Mouse (Mus musculus): ENCODE results near the gene Prpf19. TPM values are rescaled to one million over a fixed set of nuclear protein-coding genes. Genes with fewer than 3 reads are reported as not detected.

The Prpf19 gene
- total RNA-seq, 2 experiments from 2014 or later: 191 to 208 TPM

DNA sequence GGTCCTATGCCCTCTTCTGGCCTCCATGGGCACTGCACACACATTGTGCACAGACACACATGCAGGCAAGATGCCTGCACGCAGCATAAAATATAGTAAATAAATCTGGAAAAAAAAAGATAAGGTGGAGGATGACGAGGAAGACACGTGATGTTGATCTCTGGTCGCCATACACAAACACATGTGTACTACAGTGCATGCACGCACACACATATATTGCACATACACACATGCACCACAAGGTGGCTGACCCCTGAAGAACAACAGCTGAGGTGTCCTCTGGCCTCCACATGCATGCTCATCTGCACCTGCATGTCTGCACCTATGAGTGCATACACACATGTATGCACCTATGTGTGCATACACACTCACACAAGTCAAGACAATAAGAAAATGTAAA, 41.0 kb downstream of the Prpf19 start:
- DNase-seq (ENCODE audit: low spot score in 2 of 2): no peak

DNA sequence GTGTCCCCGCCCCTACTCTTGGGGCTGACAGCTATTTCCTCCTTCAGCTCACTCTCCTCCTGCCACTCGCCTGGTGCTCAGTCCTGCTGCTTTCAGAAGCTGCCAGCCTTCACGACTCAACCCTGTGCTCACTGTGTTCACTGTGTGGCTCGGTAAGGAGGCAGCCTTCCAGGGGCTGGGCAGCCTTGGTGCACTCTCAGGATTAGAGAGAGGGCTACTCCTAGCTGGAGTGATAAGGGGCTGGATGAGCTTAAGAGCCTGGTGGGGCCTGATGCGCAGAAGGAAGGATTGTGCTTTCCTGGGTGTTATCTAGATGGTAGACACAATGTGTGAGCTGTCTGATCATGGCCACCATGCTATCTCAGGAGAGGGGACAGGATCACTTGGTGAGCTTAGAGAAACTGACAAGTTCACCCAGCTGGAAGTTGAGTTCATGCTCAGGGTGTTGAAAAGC, 42.1 kb downstream of the Prpf19 start, which contains the start of gene Ptgdr2:
Gene Ptgdr2 (plus strand): TSS at position 51 of the 454 bp plus-strand sequence.
- DNase-seq (ENCODE audit: low spot score in 2 of 2): no peak

DNA sequence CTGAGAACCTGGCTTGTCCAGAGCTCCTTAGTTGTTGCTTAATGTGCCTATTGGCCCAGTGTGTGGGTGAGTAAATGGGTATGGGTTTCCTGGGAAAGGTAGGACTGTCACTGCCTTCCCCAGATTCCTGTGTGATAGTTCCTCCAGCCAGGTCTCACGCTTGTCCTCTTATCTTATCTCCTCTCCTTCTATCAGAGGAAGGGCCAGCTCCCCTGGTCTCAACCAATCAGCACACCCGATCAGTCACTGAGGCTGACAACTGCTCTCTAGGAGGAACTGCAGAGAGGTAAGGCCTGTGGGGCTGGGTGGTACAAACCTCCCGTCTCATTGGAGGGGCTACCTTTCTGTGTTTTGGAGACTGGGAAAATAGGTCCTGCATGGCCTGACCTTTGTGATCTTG, 43.7 kb downstream of the Prpf19 start:
- no peak for DNase-seq (ENCODE audit: low spot score in 2 of 2)

DNA sequence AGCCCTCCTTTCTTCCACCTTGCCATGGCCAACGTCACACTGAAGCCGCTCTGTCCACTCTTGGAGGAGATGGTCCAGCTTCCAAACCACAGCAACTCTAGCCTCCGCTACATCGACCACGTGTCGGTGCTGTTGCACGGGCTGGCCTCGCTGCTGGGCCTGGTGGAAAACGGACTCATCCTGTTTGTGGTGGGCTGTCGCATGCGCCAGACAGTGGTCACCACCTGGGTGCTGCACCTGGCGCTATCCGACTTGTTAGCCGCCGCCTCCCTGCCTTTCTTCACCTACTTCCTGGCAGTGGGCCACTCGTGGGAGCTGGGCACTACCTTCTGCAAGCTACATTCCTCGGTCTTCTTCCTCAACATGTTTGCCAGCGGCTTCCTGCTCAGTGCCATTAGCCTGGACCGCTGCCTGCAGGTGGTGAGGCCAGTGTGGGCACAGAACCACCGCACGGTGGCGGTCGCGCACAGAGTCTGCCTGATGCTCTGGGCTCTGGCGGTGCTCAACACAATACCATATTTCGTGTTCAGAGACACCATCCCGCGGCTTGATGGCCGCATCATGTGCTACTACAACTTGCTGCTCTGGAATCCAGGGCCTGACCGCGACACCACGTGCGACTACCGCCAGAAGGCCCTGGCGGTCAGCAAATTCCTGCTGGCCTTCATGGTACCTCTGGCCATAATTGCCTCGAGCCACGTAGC, 45.2 kb downstream of the Prpf19 start:
- DNase-seq (ENCODE audit: low spot score in 2 of 2): peak; percentile 72 to 85

DNA sequence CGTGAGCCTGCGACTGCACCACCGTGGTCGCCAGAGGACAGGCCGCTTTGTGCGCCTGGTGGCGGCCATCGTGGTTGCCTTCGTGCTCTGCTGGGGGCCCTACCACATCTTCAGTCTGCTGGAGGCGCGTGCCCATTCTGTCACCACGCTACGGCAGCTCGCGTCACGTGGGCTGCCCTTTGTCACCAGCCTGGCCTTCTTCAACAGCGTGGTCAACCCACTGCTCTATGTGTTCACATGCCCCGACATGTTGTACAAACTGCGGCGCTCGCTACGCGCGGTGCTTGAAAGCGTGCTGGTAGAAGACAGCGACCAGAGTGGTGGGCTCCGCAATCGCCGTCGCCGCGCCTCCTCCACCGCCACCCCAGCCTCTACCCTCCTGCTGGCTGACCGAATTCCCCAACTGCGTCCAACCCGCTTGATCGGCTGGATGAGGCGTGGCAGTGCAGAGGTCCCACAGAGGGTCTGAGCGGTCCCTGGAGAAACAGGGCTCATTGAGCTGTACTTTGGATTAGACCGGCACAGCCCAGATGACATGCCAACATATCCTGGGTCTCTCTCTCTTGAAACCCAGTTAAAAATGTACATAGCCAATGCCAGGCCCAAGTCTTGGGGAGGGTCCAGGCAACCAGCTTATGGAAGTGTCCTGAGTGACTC, 45.9 kb downstream of the Prpf19 start:
- DNase-seq (ENCODE audit: low spot score in 2 of 2): peak; percentile 34 to 51

DNA sequence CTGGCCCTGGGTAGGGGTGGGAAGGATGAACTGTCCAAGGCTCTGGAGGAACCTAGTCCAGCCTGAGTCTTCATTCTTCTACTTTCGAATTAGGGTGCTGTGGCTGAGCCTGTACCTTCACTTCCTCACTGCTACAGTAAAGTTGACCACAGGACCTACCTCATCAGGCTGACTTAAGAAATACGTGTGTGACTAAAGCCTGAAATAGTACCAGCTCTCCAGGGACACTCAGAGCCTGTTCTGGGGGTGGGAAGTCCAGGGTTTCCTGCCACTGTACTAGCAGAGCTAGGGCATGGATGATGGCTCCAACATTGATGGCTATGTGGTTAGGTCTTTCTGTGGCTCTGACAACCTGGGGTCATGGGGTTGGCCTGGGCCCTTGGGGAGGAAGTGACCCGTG, 48.9 kb downstream of the Prpf19 start:
- no peak for DNase-seq (ENCODE audit: low spot score in 2 of 2)

DNA sequence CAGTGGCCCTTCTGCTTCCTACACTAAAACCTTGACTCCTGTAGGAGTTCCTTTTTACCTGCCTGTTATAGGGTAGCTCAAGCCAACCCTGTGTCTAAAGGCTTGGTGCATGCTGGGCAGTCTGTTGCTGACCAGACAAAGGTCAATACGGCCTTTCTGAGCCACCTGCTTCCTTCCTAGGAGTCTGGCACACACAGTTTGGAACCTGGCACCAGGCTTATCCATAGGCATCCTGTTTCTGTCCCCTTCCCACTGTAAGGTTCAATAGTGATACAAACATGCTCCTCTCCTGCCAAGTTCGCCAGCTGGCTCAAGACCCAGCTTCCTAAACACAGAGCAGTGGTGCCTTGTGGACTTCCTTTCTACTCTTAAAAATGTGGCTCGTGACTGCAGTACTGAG, 51.5 kb downstream of the Prpf19 start:
- no peak for DNase-seq (ENCODE audit: low spot score in 2 of 2)

DNA sequence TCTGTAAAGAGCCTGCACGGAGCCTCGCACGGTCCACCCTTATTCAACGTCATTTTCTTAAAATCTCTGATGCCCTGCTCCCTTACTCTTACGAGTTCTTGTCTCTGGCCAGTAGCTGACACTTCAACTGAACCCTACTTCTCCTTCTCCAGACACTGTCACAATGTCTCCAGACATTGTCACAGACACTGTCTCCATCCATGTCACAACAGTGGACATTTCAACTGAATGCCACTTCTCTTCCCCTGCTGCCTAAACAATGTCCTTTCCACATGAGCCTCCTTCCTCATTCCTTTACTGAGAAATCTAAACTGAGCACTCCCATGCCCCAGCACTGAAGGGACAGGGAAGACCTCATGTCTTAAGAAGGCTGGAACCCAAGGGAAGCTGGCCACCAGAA, 52.2 kb downstream of the Prpf19 start:
- no peak for DNase-seq (ENCODE audit: low spot score in 2 of 2)

DNA sequence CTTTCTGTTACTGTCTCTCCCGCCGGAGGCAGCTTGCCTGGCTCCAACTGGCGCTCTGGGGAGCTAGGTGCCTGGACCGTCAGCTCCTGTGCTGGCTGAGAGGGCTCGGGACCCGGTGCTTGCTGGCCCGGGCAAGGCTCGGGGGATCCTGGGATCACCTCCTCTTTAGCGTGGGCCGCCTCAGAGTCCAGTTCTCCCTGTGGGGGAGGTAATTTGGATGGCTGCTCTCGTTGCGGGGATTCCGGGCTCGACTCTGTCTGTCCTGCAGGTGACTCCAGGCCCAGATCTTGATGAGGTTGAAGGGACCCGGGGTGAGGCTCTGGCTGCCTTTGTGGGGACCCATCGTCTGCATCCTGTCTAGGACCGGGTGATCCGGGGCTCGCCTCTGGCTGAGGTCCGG, 53.4 kb downstream of the Prpf19 start:
- DNase-seq (ENCODE audit: low spot score in 2 of 2): peak; percentile 21 to 33

DNA sequence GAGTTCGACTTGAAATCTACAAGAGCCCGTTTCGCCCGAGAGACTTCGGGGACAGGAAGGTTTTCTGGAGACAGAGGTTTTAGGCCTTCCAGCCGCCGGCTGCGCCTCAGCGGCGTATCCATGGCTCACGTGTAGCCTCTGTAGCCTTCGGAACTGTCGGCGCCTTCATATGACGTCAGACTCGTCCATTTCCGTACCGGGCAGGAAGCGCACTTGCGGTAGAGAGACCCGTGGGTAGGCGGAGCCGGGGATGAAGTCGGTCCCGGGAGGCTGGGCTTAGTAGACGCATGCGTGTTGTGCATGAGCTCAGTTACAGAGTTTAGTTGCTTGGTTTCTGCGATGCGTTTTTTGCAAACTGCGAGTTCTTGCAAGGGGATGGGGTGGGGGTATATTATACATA, 54.1 kb downstream of the Prpf19 start, which contains the start of gene Ccdc86:
Gene Ccdc86 (minus strand): TSS at position 155 of the 400 bp plus-strand sequence.
- DNase-seq (ENCODE audit: low spot score in 2 of 2): peak; percentile 95 to 96

DNA sequence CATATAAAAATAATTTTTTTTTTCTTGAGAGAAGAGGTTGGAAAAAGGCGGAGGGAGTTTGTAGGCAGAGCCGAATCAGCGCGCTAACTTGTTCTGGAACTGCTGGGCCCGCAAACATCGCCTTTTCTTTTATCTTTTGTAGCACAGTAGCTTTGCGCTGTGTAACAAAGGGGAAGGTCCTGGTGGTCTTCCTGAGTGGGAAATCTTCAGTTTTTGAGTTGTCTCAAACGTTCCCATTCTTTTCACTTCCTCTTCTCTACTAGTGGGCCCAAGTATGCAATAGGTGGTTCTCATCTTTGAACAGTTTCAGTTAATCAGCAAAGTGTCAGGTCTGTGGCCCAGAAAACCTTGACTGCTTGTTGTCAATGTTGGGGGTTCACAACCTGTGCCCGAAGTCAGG, 54.5 kb downstream of the Prpf19 start:
- no peak for DNase-seq (ENCODE audit: low spot score in 2 of 2)

DNA sequence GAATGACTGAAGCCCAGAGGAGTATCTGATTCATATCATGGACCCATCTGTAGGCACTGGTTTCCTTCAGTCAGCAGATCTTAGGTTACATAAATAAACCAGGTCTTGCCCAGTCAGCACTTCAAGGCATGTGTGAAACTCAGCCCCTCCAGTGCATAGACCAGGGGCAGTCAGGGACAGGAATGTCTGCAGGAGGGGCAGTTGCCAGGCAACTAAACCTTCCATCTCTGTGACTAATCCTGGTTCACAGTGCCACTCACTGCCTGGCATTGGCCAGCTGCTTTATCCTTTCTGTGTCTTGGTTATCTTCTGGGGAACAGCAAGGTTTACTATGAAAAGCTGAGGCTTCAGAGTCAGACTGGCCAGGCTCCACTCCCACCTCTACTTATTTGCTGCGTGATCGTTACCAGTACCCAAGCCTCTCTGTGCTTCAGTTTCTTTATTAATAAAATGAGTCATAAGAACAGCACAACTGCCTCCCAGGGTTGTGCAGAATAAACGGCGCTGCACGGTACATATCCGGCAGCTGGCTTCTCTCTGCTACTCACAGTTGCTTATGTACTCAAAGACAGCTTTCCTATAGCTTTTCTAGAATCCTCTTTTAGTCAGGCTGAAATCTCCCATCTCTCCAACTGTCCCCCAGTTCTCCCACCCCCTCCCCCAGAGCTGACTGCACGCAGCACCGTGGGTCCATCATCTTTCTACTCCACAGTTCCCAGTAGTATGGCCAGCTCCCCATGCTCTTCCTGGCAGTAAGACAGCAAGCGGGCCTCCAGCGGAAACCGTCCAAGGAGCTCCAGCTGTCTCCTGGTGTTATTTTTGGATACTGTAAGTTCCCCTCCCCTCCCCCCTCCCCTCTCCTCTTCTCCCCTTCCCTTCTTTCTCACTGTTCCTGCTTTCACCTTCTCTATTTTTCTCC, 57.2 kb downstream of the Prpf19 start:
- DNase-seq (ENCODE audit: low spot score in 2 of 2): peak in 1 of 2 experiments; percentile 17

Other genes starting within 250 kb of the Prpf19 start
- not detected for gene Pga5, start 217.2 kb upstream of the Prpf19 start, total RNA-seq (2021)
- 10 to 100 TPM; 24.6 to 26.9 TPM for gene Vps37c, start 206.5 kb upstream of the Prpf19 start, total RNA-seq (2021)
- under 1 TPM; 0.29 to 0.32 TPM for gene Cd5, start 156.2 kb upstream of the Prpf19 start, total RNA-seq (2021)
- not detected for gene Cd6, start 65.2 kb upstream of the Prpf19 start, total RNA-seq (2021)
- 1 to 10 TPM; 1.1 to 1.5 TPM for gene Slc15a3, start 55.5 kb upstream of the Prpf19 start, total RNA-seq (2021)
- 100 to 1,000 TPM; 250 to 259 TPM for gene Tmem132a, start 25.3 kb upstream of the Prpf19 start, total RNA-seq (2021)
- gene Tmem109, start 13.2 kb upstream of the Prpf19 start, total RNA-seq (2021): 10 to 100 TPM; 36.4 to 37.3 TPM
- gene Zp1, start 25.4 kb downstream of the Prpf19 start, total RNA-seq (2021): not detected
- under 1 TPM; 0.29 to 0.39 TPM for gene Ptgdr2, start 41.9 kb downstream of the Prpf19 start, total RNA-seq (2021)
- 1 to 10 TPM; 9.3 to 9.9 TPM for gene Ccdc86, start 54.0 kb downstream of the Prpf19 start, total RNA-seq (2021)
- gene Ms4a10, start 79.4 kb downstream of the Prpf19 start, total RNA-seq (2021): not detected
- not detected for gene Ms4a15, start 98.0 kb downstream of the Prpf19 start, total RNA-seq (2021)
- gene Ms4a18, start 122.8 kb downstream of the Prpf19 start, total RNA-seq (2021): not detected
- not detected for gene Ms4a8a, start 185.9 kb downstream of the Prpf19 start, total RNA-seq (2021)
- not detected for gene 1700017D01Rik, start 235.6 kb downstream of the Prpf19 start, total RNA-seq (2021)